Mouse (Mus musculus) MEL (cell line): ENCODE results near the gene Stx6. TPM values are rescaled to one million over a fixed set of nuclear protein-coding genes. Genes with fewer than 3 reads are reported as not detected.

Source experiments
- DNase-seq: peaks from one replicate; pipeline ENCODE4 v3.0.0; 2011; ENCODE audit warnings: low read depth, low spot score
- H3K27ac ChIP-seq: 2 replicates; pipeline ENCODE4 v1.5.1; 2012; ENCODE audit warnings: low read depth, mild to moderate bottlenecking, control low read depth, low read length, moderate library complexity; ENCODE audit not compliant: control insufficient read depth
- H3K27me3 ChIP-seq, 2 experiments: fragments of 150-350 bp in 1 of 2; sonication (generic) in 1 of 2; 2 replicates each; pipeline ENCODE4 v1.6.1; 2012; ENCODE audit warnings: low read length in 2 of 2, mild to moderate bottlenecking in 2 of 2, improper control_type of control experiment in 1 of 2, moderate library complexity in 1 of 2; ENCODE audit not compliant: insufficient read depth in 2 of 2, control insufficient read depth in 1 of 2
- H3K36me3 ChIP-seq, 2 experiments: 2 replicates each; pipeline ENCODE4 v1.6.1; 2012 to 2014; ENCODE audit warnings: low read length in 2 of 2, improper control_type of control experiment in 1 of 2, inconsistent platforms in 1 of 2, mild to moderate bottlenecking in 1 of 2; ENCODE audit not compliant: insufficient read depth in 2 of 2, control insufficient read depth in 1 of 2
- H3K4me1 ChIP-seq, 2 experiments: fragments of 150-350 bp in 1 of 2; sonication (generic) in 1 of 2; 2 replicates each; pipeline ENCODE4 v1.6.1; 2012; ENCODE audit warnings: low read length in 2 of 2, improper control_type of control experiment in 1 of 2, mild to moderate bottlenecking in 1 of 2; ENCODE audit not compliant: insufficient read depth in 2 of 2, control insufficient read depth in 1 of 2
- H3K4me3 ChIP-seq, 2 experiments: fragments of 150-350 bp in 1 of 2; sonication (generic) in 1 of 2; 2 replicates each; pipeline ENCODE4 v1.5.1; 2012; ENCODE audit warnings: low read depth in 2 of 2, low read length in 2 of 2, mild to moderate bottlenecking in 2 of 2, moderate library complexity in 2 of 2, control low read depth in 1 of 2, improper control_type of control experiment in 1 of 2; ENCODE audit not compliant: control insufficient read depth in 1 of 2, insufficient read depth in 1 of 2
- H3K79me2 ChIP-seq: 2 replicates; pipeline ENCODE4 v1.6.1; 2012; ENCODE audit warnings: mild to moderate bottlenecking, low read length, moderate library complexity; ENCODE audit not compliant: control insufficient read depth, poor library complexity, insufficient read depth
- H3K9ac ChIP-seq: 2 replicates; pipeline ENCODE4 v1.6.1; 2012; ENCODE audit warnings: low read depth, mild to moderate bottlenecking, control low read depth, low read length, moderate library complexity; ENCODE audit not compliant: control insufficient read depth, poor library complexity, severe bottlenecking
- H3K9me3 ChIP-seq: fragments of 150-350 bp; sonication (generic); replicated peaks from 2 replicates; pipeline ENCODE4 v1.6.1; 2012; ENCODE audit warnings: mild to moderate bottlenecking, low read length, improper control_type of control experiment, moderate library complexity; ENCODE audit not compliant: insufficient read depth
- CHD1 ChIP-seq: IDR thresholded peaks from 2 replicates; pipeline ENCODE4 v1.6.1; 2012; ENCODE audit warnings: low read depth, mild to moderate bottlenecking, inconsistent platforms, low read length, improper control_type of control experiment
- CTCF ChIP-seq, 3 experiments: IDR thresholded peaks in 2 of 3; conservative IDR thresholded peaks in 1 of 3; 2 replicates each; pipeline ENCODE4 v1.5.1; 2011 to 2012; ENCODE audit warnings: low read length in 3 of 3, low read depth in 2 of 3, mild to moderate bottlenecking in 2 of 3, improper control_type of control experiment in 1 of 3, inconsistent platforms in 1 of 3, mixed read lengths in 1 of 3, moderate library complexity in 1 of 3; ENCODE audit not compliant: control insufficient read depth in 1 of 3, insufficient read depth in 1 of 3, poor library complexity in 1 of 3, severe bottlenecking in 1 of 3
- EP300 ChIP-seq, 2 experiments: IDR thresholded peaks; 2 replicates each; pipeline ENCODE4 v1.6.1; 2011; ENCODE audit warnings: improper control_type of control experiment in 2 of 2, low read length in 2 of 2, low read depth in 1 of 2, mild to moderate bottlenecking in 1 of 2
- ETS1 ChIP-seq: IDR thresholded peaks from 2 replicates; pipeline ENCODE4 v1.6.1; 2012; ENCODE audit warnings: low read depth, mild to moderate bottlenecking, inconsistent platforms, low read length, improper control_type of control experiment, moderate library complexity
- GATA1 ChIP-seq: IDR thresholded peaks from 2 replicates; pipeline ENCODE4 v1.6.1; 2011; ENCODE audit warnings: low read depth, low read length, improper control_type of control experiment
- HCFC1 ChIP-seq: IDR thresholded peaks from 2 replicates; pipeline ENCODE4 v1.6.1; 2012; ENCODE audit warnings: low read depth, mild to moderate bottlenecking, inconsistent platforms, low read length, improper control_type of control experiment, moderate library complexity
- JUND ChIP-seq: IDR thresholded peaks from 2 replicates; pipeline ENCODE4 v1.6.1; 2011; ENCODE audit warnings: low read depth, mild to moderate bottlenecking, improper control_type of control experiment, low read length
- KAT2A ChIP-seq: conservative IDR thresholded peaks from 2 replicates; pipeline ENCODE4 v1.6.1; 2012; ENCODE audit warnings: low read depth, low read length, improper control_type of control experiment, inconsistent platforms
- MAX ChIP-seq: IDR thresholded peaks from 2 replicates; pipeline ENCODE4 v1.6.1; 2011; ENCODE audit warnings: low read length, improper control_type of control experiment
- MEF2A ChIP-seq: IDR thresholded peaks from 2 replicates; pipeline ENCODE4 v1.6.1; 2014; ENCODE audit warnings: low read depth, mild to moderate bottlenecking, inconsistent platforms, low read length, improper control_type of control experiment; ENCODE audit not compliant: poor library complexity, insufficient replicate concordance, severe bottlenecking; ENCODE audit errors: extremely low read depth
- MXI1 ChIP-seq: IDR thresholded peaks from 2 replicates; pipeline ENCODE4 v1.6.1; 2011; ENCODE audit warnings: mild to moderate bottlenecking, low read depth, low read length, improper control_type of control experiment
- MYB ChIP-seq: IDR thresholded peaks from 2 replicates; pipeline ENCODE4 v1.6.1; 2011; ENCODE audit warnings: mild to moderate bottlenecking, low read depth, low read length, improper control_type of control experiment
- NELFE ChIP-seq: IDR thresholded peaks from 2 replicates; pipeline ENCODE4 v1.6.1; 2011; ENCODE audit warnings: low read depth, low read length, improper control_type of control experiment
- POLR2A ChIP-seq, 2 experiments: IDR thresholded peaks; 2 replicates each; pipeline ENCODE4 v1.6.1; 2011 to 2012; ENCODE audit warnings: low read length in 2 of 2, mild to moderate bottlenecking in 2 of 2, control low read depth in 1 of 2, improper control_type of control experiment in 1 of 2, low read depth in 1 of 2, moderate library complexity in 1 of 2; ENCODE audit not compliant: control insufficient read depth in 1 of 2, insufficient read depth in 1 of 2, poor library complexity in 1 of 2
- RCOR1 ChIP-seq: IDR thresholded peaks from 2 replicates; pipeline ENCODE4 v1.6.1; 2012; ENCODE audit warnings: low read depth, mild to moderate bottlenecking, inconsistent platforms, low read length, improper control_type of control experiment
- SIN3A ChIP-seq: IDR thresholded peaks from 2 replicates; pipeline ENCODE4 v1.6.1; 2012; ENCODE audit warnings: low read length, improper control_type of control experiment, inconsistent platforms
- SMC3 ChIP-seq: IDR thresholded peaks from 2 replicates; pipeline ENCODE4 v1.6.1; 2011; ENCODE audit warnings: low read depth, low read length, improper control_type of control experiment
- TCF12 ChIP-seq: IDR thresholded peaks from 2 replicates; pipeline ENCODE4 v1.6.1; 2014; ENCODE audit warnings: low read depth, mild to moderate bottlenecking, inconsistent platforms, low read length, improper control_type of control experiment, moderate library complexity
- USF2 ChIP-seq, 2 experiments: IDR thresholded peaks; 2 replicates each; pipeline ENCODE4 v1.6.1; 2011 to 2012; ENCODE audit warnings: improper control_type of control experiment in 2 of 2, low read length in 2 of 2, borderline replicate concordance in 1 of 2, inconsistent platforms in 1 of 2, low read depth in 1 of 2, mild to moderate bottlenecking in 1 of 2; ENCODE audit not compliant: insufficient read depth in 1 of 2
- ZC3H11A ChIP-seq: IDR thresholded peaks from 2 replicates; pipeline ENCODE4 v1.6.1; 2012; ENCODE audit warnings: low read depth, mild to moderate bottlenecking, inconsistent platforms, low read length, improper control_type of control experiment
- ZKSCAN1 ChIP-seq: IDR thresholded peaks from 2 replicates; pipeline ENCODE4 v1.6.1; 2012; ENCODE audit warnings: low read depth, mild to moderate bottlenecking, inconsistent platforms, low read length, improper control_type of control experiment, moderate library complexity
- ZMIZ1 ChIP-seq: IDR thresholded peaks from 2 replicates; pipeline ENCODE4 v1.6.1; 2012; ENCODE audit warnings: low read depth, mild to moderate bottlenecking, inconsistent platforms, low read length, improper control_type of control experiment, moderate library complexity
- ZNF384 ChIP-seq: IDR thresholded peaks from 2 replicates; pipeline ENCODE4 v1.6.1; 2012; ENCODE audit warnings: low read depth, mild to moderate bottlenecking, inconsistent platforms, low read length, improper control_type of control experiment
- polyA plus RNA-seq, 2 experiments: library from polyadenylated mRNA; stranded (reverse) in 1 of 2; unstranded in 1 of 2; fragments of >175 nt in 1 of 2; fragments of >200 nt in 1 of 2; gene quantifications; 2 replicates each; pipeline versions ENCODE4 v1.2.1 to v1.2.4; 2012; ENCODE audit warnings: low replicate concordance in 2 of 2, low read depth in 1 of 2; ENCODE audit not compliant: insufficient read length in 2 of 2, insufficient read depth in 1 of 2, missing spikeins in 1 of 2
- total RNA-seq: library from RNA; depleted of rRNA; stranded (reverse); fragments of 300-350 nt; gene quantifications from 2 replicates; pipeline ENCODE4 v1.2.3, GENCODE M21; 2012

The Stx6 gene
- total and polyA plus RNA-seq, 3 experiments = 18.1 to 38.4 TPM; not detected in 1

DNA sequence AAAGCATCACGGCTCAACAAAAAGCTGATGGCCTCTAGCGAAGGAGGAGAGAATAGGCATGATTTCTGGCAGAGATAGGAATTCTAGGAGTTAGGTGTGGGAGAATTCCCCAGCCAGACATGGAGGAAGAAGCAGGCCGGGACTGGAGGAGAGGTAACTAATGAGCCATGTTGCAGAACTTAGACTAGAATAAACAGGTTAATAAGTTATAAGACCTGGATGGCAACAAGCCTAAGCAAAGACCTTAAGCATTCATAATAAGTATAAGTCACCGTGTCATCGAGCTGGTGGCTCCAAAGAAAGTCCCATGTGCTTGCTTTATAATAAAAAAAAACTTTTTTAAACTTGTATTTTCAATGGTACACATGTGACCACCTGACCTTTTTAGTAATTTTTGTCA is 7.7 kb upstream of the Stx6 start:
- no peaks in the 10 kb centered on the region for H3K9me3 ChIP-seq
- peaks cover 0 to 8% of the 10 kb centered on the region in 2 experiments; a peak in 2 of 4 replicates for H3K36me3 ChIP-seq
- no peak overlapping the region for H3K27ac ChIP-seq
- TF ChIP-seq ETS1 (no peak), SIN3A (no peak), NELFE (no peak), MEF2A (no peak), EP300 (IDR thresholded peaks at IDR 0.05; ENCODE audit: low read depth in 1 of 2, low read length in 2 of 2) (no peak), ZC3H11A (no peak), RCOR1 (no peak), MXI1 (no peak), JUND (no peak), CHD1 (no peak), CTCF (IDR thresholded peaks at IDR 0.05 in 2 of 3, conservative IDR thresholded peaks at IDR 0.05 in 1 of 3; ENCODE audit: control insufficient read depth in 1 of 3, insufficient read depth in 1 of 3, low read depth in 2 of 3, low read length in 3 of 3, poor library complexity in 1 of 3, severe bottlenecking in 1 of 3) (no peak)
- H3K27me3 ChIP-seq = no peaks in the 10 kb centered on the region
- peaks cover 2 to 15% of the 10 kb centered on the region in 2 experiments; a peak in 3 of 4 replicates for H3K4me1 ChIP-seq
- H3K79me2 ChIP-seq = no peaks in the 10 kb centered on the region
- DNase-seq = no peak
- H3K4me3 ChIP-seq = no peak overlapping the region
- H3K9ac ChIP-seq = no peak overlapping the region

DNA sequence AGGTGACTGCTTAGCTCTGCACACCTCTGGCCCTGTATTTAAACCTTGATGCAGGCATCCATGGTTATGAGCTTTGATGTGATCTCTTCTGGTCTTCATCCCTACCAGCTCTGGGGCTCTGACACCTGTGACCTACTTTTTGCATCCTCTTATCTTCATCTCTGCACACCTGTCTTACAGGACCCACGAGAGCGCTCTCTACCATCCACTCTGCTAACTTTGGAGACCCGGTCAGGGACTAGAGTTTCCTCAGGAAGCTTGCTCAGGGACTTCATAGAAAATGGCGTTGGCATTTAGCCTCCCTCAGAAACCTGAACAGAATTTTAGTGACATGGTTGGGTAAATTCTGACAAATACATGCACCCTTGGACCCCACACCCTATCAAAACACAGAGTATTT is 4.6 kb upstream of the Stx6 start:
- H3K4me1 ChIP-seq = peaks cover 2 to 26% of the 10 kb centered on the region in 2 experiments

More for the DNA sequence above, 4.6 kb upstream of the Stx6 start:
- TF ChIP-seq GATA1 (no peak), MEF2A (no peak), ZMIZ1 (no peak), KAT2A (no peak), NELFE (no peak), SIN3A (no peak), TCF12 (no peak), ZNF384 (no peak), JUND (no peak), ZKSCAN1 (no peak), POLR2A (IDR thresholded peaks at IDR 0.05; ENCODE audit: control insufficient read depth in 1 of 2, insufficient read depth in 1 of 2, low read depth in 1 of 2, low read length in 2 of 2, poor library complexity in 1 of 2) (no peak), ETS1 (no peak), USF2 (IDR thresholded peaks at IDR 0.05; ENCODE audit: borderline replicate concordance in 1 of 2, insufficient read depth in 1 of 2, low read depth in 1 of 2, low read length in 2 of 2) (no peak), SMC3 (no peak), HCFC1 (no peak), MYB (no peak), MAX (no peak), RCOR1 (no peak)
- no peak overlapping the region for H3K4me3 ChIP-seq
- H3K36me3 ChIP-seq = peaks cover 0 to 12% of the 10 kb centered on the region in 2 experiments; a peak in 2 of 4 replicates
- H3K27me3 ChIP-seq = no peaks in the 10 kb centered on the region
- no peak for DNase-seq
- H3K79me2 ChIP-seq = peaks cover 3% of the 10 kb centered on the region
- no peak overlapping the region for H3K27ac ChIP-seq
- H3K9ac ChIP-seq = no peak overlapping the region
- no peaks in the 10 kb centered on the region for H3K9me3 ChIP-seq
